Mouse (Mus musculus) kidney, postnatal 0 days (tissue): ENCODE results near the gene Zfp365. TPM values are rescaled to one million over a fixed set of nuclear protein-coding genes. Genes with fewer than 3 reads are reported as not detected.

ENCODE experiments used
- ATAC-seq: fragments of 200-750 bp; cut with Nextera tagmentation; replicated peaks from 2 replicates; pipeline ENCODE4 v1.8.0; 2017; ENCODE audit warnings: low read depth, moderate number of reproducible peaks, moderate TSS enrichment, moderate library complexity; ENCODE audit not compliant: low FRiP score
- DNase-seq: peaks from one replicate; pipeline ENCODE4 v3.0.0-alpha.2; 2016; ENCODE audit warnings: low spot score
- H3K27ac ChIP-seq: fragments of 300-500 bp; sonication (generic); 2 replicates; pipeline ENCODE4 v1.5.1; 2014; ENCODE audit warnings: mild to moderate bottlenecking
- H3K27me3 ChIP-seq: fragments of 300-500 bp; sonication (generic); 2 replicates; pipeline ENCODE4 v1.6.1; 2014; ENCODE audit warnings: low read length, mixed read lengths; ENCODE audit not compliant: insufficient read depth
- H3K36me3 ChIP-seq: fragments of 300-500 bp; sonication (generic); 2 replicates; pipeline ENCODE4 v1.6.1; 2014; ENCODE audit warnings: low read length, mixed read lengths; ENCODE audit not compliant: insufficient read depth
- H3K4me1 ChIP-seq: fragments of 300-500 bp; sonication (generic); replicated peaks from 2 replicates; pipeline ENCODE4 v1.6.1; 2014; ENCODE audit warnings: antibody characterized with exemption, low read length, mixed read lengths; ENCODE audit not compliant: insufficient read depth
- H3K4me2 ChIP-seq: fragments of 300-500 bp; sonication (generic); 2 replicates; pipeline ENCODE4 v1.6.1; 2014; ENCODE audit warnings: mild to moderate bottlenecking, low read length, moderate library complexity, mixed read lengths
- H3K4me3 ChIP-seq: fragments of 300-500 bp; sonication (generic); replicated peaks from 2 replicates; pipeline ENCODE4 v1.5.1; 2014; ENCODE audit warnings: low read depth, low read length
- H3K9ac ChIP-seq: fragments of 300-500 bp; sonication (generic); 2 replicates; pipeline ENCODE4 v1.6.1; 2014; ENCODE audit warnings: low read depth, low read length
- H3K9me3 ChIP-seq: fragments of 300-500 bp; sonication (generic); replicated peaks from 2 replicates; pipeline ENCODE4 v1.6.1; 2016; ENCODE audit warnings: low read length, inconsistent platforms, mixed read lengths
- CTCF ChIP-seq: IDR thresholded peaks from 2 replicates; pipeline ENCODE4 v1.5.1; 2016; ENCODE audit warnings: antibody characterized with exemption, low read depth, mild to moderate bottlenecking, moderate library complexity
- WGBS: fragments of 180-500 bp; shearing (Covaris S2); extraction: QIAGEN DNeasy Blood & Tissue Kit; methylation state at CpG from one replicate; pipeline ENCODE4 v1.1.7; 2014; 5-methylcytosine and 5-hydroxymethylcytosine counted together
- polyA plus RNA-seq: library from polyadenylated mRNA; unstranded; fragments of >200 nt; fragmentation: Nextera tagmentation; extraction: Ambion mirVana; gene quantifications from 2 replicates; pipeline ENCODE4 v1.2.1, GENCODE M21; 2015

Zfp365 gene
- polyA plus RNA-seq, 1 experiment from 2014 or later: 0.63 TPM

DNA sequence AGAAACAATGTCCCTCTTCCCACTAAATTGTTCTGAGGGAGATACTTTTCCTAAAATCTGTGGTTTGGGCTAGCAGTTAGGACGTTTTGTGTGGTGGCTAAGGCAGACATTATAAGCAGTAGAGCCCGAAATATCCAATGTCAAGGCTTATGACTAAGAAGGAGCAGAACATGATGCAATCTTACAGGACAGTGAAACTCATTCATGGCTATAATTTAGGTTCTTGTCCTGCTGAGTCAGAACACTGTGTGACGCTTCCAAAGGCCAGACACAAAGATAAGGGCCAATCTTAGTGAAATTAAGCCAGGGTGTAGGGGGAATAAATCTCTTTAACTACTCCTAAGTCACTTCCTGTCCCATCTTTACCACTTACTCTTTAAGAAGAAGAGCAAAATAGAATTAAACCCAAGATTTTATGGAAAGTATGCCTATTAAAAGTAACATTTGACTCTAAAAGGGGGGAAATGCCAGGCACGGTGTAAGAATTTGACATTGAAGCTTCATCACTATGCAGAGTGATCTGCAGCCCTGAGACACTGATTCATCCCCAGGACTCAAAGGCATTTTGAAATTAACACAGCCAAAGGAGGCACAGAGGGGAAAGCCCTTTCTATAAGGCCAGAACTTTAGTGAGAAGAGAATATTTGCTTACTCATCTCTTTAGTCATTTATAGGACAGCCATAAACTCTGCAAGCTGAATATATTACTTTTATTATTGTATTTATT lies 13.3 kb downstream of the Zfp365 start:
- H3K36me3 ChIP-seq: no peaks in the 10 kb centered on the region
- WGBS: 62% methylated on average over 4 of the region's 4 CpGs
- no peak overlapping the region for H3K27ac ChIP-seq
- DNase-seq: peak; percentile 6
- no peaks in the 10 kb centered on the region for H3K27me3 ChIP-seq
- H3K9ac ChIP-seq: no peak overlapping the region
- no peaks in the 10 kb centered on the region for H3K4me1 ChIP-seq
- TF ChIP-seq CTCF: no peak
- H3K9me3 ChIP-seq: no peaks in the 10 kb centered on the region
- H3K4me3 ChIP-seq: no peak overlapping the region
- no peak overlapping the region for H3K4me2 ChIP-seq
- no peak for ATAC-seq

DNA sequence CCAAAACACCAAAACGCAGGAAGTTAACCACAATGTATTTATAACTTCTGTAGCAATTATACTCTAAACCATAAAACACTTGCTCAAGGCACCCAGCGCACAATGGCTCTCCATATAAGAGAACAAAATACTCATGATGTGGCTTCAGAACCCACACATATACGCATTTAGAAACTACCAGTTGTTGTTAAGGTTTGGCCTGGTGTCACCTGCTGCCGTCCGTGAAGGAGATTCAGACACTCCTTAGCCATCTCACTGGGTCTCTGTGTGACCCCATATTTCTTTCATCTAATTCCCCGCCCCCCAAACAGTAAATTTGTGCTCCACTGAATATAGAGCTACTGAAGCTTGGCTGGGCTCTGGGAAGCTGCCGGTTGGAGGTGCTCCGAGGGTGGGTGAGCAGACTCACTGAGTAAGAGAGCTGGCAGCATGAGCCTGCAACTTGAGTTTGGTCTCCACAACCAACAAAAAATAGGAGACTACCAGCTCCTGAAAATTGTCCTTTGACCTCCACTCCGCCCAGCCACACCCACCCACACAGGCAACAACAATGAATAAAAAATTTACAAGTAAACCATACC lies 14.0 kb downstream of the Zfp365 start:
- H3K27ac ChIP-seq: no peak overlapping the region
- no peaks in the 10 kb centered on the region for H3K4me1 ChIP-seq
- no peak overlapping the region for H3K9ac ChIP-seq
- no peaks in the 10 kb centered on the region for H3K36me3 ChIP-seq
- no peaks in the 10 kb centered on the region for H3K27me3 ChIP-seq
- no peak overlapping the region for H3K4me3 ChIP-seq
- TF ChIP-seq CTCF: no peak
- H3K9me3 ChIP-seq: no peaks in the 10 kb centered on the region
- no peak overlapping the region for H3K4me2 ChIP-seq
- WGBS: 69% methylated on average over 9 of the region's 9 CpGs
- ATAC-seq (no peak), DNase-seq (no peak)

DNA sequence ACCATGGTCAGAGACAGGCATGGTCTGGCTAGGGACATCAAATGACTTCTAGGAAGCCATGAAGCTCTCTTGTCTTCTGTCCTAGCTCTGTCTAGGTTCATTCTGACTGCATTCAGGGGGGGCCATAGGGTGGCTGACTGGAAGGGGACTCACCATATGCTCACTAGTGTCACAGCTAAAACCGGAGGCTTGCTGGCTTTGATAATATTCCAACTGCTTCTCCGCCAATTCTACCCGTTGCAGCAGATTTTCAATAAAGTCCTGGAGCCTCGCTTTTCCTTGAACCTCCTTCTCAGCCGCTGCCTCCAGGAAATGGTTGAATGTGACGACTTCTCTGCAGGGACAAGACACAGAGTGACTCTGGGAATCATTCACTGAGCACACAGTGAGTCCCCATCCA lies 15.2 kb downstream of the Zfp365 start:
- no peak overlapping the region for H3K4me3 ChIP-seq
- H3K9ac ChIP-seq: no peak overlapping the region
- H3K36me3 ChIP-seq: no peaks in the 10 kb centered on the region
- no peak overlapping the region for H3K27ac ChIP-seq
- H3K4me1 ChIP-seq: no peaks in the 10 kb centered on the region
- no peak for TF ChIP-seq CTCF
- ATAC-seq (no peak), DNase-seq (no peak)
- 86% methylated on average over 6 of the region's 6 CpGs for WGBS
- H3K27me3 ChIP-seq: no peaks in the 10 kb centered on the region
- H3K4me2 ChIP-seq: no peak overlapping the region
- no peaks in the 10 kb centered on the region for H3K9me3 ChIP-seq

DNA sequence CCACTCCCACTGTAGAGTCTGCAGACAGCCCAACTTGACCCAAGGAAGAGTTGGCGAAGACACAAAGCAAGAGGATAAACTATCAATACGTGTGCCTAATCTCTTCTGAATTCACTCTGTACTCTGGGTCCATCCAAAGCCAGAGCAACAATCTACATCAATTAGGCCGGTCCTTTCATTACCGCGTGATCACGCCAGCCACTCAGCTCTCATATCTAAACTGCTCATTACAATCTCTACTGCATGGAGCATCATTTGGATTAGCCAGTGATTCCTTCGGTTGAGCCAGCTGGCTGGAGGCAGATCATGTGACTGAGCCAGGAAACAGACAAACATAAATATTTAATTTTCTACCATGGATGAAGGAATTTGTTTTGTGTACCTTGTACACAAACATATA lies 17.8 kb downstream of the Zfp365 start:
- Histone ChIP-seq H3K9ac (no peak overlapping the region), H3K27me3 (no peaks in the 10 kb centered on the region), H3K36me3 (no peaks in the 10 kb centered on the region), H3K4me2 (no peak overlapping the region), H3K4me3 (no peak overlapping the region), H3K27ac (no peak overlapping the region), H3K9me3 (no peaks in the 10 kb centered on the region), H3K4me1 (no peaks in the 10 kb centered on the region)
- DNase-seq (no peak), ATAC-seq (no peak)
- no peak for TF ChIP-seq CTCF
- WGBS: 92% methylated on average over 7 of the region's 7 CpGs

DNA sequence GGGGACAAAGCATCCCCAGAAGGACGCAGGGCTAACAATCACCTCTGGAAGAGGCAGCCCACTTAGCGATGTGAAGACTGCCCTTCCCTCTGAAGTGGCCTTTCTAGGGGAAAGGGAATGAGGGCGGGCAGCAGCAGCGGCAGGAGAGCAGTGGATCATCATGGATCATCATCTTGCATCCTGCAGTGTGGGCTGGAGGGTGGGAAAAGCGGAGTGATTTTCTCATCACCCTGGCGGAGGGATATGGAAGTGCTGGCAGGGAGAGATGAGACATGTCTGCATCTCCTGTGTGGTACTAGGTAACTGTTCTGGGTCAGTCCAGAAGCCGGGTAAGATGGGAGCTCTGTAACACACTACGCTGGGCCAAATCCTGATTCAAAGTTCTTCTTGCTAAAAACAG lies 18.4 kb downstream of the Zfp365 start:
- Histone ChIP-seq H3K36me3 (no peaks in the 10 kb centered on the region), H3K27me3 (no peaks in the 10 kb centered on the region), H3K27ac (no peak overlapping the region), H3K9ac (no peak overlapping the region), H3K4me2 (no peak overlapping the region), H3K4me3 (no peak overlapping the region), H3K9me3 (no peaks in the 10 kb centered on the region), H3K4me1 (no peaks in the 10 kb centered on the region)
- DNase-seq (no peak), ATAC-seq (no peak)
- WGBS: 78% methylated on average over 8 of the region's 8 CpGs
- no peak for TF ChIP-seq CTCF

DNA sequence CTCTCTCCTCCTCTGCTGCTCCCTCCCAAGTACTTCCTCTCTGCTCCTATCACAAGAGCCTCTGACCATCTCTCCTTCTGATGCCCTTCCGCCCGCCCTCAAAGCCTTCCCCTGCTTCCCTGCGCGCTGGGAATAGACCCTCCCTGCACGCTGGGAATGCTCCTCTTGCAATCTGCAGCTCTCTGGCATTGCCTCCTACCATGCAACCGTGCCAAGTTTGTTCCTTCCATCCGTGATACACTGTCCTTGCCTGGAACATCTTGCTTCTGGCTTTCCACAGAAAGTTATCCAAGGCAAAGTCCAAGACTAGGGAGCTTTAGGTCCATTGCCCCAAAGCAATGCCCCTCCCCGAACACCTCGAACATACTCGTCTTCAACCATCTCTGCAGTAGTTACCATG lies 19.2 kb downstream of the Zfp365 start:
- H3K27ac ChIP-seq: no peak overlapping the region
- H3K9ac ChIP-seq: no peak overlapping the region
- WGBS: 85% methylated on average over 10 of the region's 10 CpGs
- TF ChIP-seq CTCF: no peak
- no peak overlapping the region for H3K4me2 ChIP-seq
- DNase-seq: no peak
- no peaks in the 10 kb centered on the region for H3K9me3 ChIP-seq
- no peaks in the 10 kb centered on the region for H3K4me1 ChIP-seq
- no peak for ATAC-seq
- no peaks in the 10 kb centered on the region for H3K36me3 ChIP-seq
- H3K27me3 ChIP-seq: no peaks in the 10 kb centered on the region
- H3K4me3 ChIP-seq: no peak overlapping the region
